Mouse (Mus musculus): ENCODE measurements around the gene BC051142.
A peak's percentile ranks its signal among the peaks of the same experiment; 100 is the strongest.

BC051142 gene

DNA sequence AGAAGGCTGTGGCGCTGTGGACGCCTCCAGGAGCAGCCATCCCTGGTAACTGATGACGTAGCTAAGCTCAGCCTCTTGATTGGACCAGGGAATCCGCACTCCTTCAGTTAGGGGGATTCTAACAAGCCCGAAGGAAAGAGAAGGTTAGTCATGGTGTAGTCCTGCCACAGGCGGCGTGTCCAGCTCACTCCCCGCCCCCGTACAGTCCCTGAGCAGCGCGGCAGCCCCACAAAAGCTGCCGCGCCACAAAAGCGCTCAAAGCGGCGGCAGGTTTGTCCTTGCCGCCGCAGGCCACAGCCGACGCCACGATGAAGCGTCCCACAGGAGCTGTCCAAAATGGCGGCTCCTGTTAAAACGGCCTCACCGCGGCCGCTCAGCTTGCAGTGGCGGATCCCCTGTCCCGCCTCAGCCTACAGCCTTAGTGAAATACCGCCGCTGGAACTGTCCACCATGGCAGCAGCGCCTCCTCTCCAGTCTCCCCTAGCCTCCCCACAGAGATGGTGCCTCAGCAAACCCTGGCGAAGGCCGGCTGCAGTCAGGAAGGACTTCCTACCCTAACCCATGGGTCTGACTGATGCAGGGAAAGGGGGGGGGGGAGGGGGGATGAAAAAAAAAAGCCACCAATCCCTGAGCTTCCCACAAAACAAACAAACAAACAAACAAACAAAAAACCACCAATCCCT, at the start of gene BC051142:
TSS of gene BC051142 (plus strand) at position 110 of the 683 bp plus-strand sequence.
- peak; percentile 48 for DNase-seq

DNA sequence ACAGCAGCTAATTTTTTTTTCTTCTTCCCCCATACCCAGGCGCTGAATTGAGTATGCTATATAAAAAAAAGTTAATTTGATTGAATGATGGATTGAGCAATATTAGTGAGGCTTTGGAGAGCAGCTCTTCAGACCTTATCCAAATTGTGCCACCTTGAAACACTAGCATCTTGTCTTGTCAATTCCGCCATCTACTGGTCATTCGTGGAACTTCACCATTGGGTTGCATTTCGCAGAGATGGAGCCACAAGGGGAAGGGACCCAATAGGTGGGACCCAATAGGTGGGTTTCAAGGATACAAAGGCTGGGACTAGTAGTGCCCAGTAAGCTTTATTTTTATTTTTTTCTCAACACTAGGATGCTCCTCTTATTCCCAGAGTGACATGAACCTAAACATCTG, 49.2 kb upstream of the BC051142 start:
- peak; percentile 68 for DNase-seq

DNA sequence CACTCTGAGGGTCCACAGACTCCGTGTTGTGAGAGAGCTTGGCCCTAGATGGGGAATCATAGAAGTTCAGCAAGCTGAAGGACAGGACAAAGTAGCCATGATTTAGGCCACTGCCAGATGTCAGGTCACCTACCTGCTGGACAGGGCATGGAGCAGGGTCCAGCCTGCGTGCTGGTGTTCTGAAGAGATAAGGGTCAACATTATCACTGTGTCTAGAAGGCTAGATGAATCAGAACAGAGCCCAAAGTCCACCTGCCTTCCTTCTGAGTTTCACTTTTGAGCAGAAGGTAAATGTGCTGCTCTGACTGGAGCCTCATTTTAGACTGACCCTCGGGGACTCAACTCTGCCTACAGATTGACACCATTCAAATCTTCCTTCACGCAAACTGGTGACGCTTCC, 44.1 kb upstream of the BC051142 start, which contains the start of gene Btnl2:
TSS of gene Btnl2 (plus strand) at position 284 of the 400 bp plus-strand sequence.
- no peak for DNase-seq

DNA sequence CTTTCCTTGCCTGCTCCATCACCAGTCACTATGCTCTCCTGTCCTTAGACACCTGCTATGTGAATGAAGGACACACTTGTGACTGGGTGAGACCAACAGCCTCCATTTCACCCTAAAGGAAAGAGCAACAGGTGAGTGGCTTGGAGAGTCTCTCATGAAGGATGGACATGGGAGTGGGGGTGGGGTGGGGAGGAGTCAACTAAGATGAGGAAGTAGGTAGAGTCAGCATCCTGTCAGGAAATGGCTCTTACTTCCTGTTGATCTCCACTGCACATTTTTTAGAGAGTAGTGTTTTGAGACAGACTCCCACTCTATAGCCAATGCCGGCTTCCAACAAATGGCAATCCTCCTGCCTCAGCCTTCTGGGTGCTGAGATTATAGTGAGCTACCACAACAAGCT, 43.7 kb upstream of the BC051142 start:
- DNase-seq = no peak

DNA sequence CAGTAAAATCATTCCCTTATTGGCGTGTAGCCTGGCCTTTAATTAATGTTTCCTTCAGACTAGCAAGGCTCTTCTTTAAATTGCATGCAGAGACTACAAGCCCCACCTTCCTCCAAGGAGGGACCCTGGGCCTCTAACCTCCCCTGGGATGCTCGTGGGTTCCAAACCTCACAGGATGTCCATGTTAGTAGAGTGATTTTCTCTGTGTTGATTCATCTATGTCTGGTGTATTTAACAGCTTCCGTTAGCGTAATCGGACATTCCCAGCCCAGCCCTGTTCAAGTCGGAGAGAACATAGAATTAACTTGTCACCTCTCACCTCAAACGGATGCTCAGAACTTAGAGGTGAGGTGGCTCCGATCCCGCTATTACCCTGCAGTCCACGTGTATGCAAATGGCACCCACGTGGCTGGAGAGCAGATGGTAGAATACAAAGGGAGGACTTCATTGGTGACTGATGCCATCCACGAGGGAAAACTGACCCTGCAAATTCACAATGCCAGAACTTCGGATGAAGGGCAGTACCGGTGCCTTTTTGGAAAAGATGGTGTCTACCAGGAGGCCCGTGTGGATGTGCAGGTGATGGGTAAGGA, 35.6 kb upstream of the BC051142 start:
- no peak for DNase-seq

DNA sequence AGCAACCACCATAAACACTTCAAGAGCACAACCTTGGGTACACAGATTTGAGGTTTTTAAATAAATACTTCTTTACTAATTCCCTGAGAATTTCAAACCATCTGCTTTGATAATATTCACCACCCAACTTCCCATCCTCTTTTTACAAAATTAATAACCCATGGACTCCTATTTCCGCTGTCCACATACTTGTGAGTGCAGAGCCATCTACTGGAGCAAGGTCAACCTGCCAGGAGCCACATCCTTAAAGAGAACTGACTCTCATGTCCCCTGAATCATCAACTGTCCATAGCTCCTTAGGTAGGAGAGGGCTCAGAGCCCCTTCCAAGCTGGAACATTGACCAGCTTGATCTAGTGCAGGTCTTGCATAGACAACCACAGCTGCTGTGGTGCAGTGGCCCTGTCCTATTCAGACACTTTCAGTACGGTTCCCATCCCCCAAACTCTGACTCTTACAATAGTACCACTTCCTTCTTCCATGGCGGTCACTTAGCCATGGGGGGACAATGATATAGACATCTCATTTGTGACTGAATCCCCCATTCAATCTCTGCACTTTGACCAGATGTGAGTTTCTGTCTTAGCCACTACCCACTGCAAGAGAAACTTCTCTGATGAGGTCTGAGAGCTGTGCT, 34.8 kb upstream of the BC051142 start:
- DNase-seq = no peak

DNA sequence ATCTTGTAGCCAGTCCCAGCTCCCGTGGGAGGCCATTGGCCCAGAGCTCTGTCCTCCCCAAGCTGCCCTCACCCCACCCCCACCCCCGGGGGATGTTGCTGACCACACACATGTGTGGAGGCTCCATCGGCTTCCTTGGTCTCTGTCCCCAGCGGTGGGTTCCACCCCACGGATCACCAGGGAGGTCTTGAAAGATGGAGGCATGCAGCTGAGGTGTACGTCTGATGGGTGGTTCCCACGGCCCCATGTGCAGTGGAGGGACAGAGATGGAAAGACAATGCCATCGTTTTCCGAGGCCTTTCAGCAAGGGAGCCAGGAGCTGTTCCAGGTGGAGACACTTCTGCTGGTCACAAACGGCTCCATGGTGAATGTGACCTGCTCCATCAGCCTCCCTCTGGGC, 33.6 kb upstream of the BC051142 start:
- no peak for DNase-seq

DNA sequence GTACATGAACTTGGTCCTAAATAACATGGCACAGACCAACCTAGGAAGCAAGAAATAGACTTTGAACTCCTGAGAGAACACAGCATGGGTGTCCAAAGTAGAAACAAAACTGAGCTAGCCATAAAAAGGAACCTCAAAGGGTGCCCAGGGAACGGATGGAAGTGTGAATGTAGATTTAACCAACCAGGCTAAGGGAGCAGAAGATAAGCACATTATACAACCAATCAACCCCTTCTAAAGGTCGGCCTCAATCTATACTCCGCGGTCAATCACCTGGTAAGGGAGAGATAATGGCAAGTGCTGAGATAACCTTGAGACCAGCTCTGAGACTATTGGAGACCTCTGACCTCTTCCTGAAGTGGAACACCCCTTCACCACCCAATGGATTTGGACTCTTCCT, 28.1 kb upstream of the BC051142 start:
- no peak for DNase-seq

DNA sequence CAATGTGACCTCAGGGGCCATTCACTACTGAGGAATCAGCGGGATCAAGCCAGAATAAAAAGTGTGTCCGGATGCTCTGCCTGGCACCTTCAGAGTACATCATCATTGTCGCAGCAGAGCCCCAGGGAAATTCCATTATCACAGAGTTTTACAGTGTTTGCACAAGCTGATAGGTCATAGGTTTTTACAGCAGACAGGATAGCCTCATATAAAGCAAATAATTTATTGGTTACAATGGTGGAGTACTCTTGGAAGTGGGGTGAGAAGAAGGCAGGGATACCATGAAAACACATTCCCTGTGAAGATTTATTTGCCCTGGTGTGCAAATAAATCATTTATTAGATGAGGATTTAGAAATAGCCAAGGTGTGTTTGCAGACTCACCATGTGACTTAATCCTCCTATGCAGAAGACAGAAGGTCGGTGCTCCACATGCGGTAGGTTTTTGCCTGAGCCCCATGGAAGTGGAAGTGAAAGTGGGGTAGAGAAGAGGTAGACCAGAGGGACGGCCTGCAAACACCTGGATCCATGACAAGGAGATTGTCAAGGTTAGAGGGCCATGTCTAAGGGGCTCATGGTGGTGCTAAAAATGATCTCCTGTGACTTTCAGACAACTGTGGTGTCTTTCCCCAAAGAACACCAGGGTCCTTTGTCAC, 25.4 kb upstream of the BC051142 start:
- DNase-seq = no peak

DNA sequence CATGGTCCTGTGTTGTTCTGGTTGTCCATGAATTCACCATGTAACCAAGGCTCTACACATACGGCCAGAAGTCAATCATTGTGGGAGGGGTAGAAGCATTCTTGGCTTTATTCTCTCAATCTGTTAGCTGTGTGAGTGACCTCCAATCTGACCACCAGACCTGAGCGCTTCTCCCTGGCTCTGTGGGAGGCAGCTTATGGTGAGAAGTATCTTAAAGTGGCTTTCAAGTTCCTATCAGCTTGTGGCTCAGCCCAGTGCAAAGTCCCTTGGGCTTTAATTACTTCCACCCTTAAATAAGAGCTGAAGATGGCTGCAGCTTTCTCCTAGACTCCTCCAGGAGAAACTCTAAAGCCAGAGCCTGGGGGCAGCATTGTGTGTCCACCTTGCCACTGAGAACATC, 21.8 kb upstream of the BC051142 start, which contains the start of gene Btnl1:
TSS of gene Btnl1 (plus strand) at position 286 of the 400 bp plus-strand sequence.
- no peak for DNase-seq

DNA sequence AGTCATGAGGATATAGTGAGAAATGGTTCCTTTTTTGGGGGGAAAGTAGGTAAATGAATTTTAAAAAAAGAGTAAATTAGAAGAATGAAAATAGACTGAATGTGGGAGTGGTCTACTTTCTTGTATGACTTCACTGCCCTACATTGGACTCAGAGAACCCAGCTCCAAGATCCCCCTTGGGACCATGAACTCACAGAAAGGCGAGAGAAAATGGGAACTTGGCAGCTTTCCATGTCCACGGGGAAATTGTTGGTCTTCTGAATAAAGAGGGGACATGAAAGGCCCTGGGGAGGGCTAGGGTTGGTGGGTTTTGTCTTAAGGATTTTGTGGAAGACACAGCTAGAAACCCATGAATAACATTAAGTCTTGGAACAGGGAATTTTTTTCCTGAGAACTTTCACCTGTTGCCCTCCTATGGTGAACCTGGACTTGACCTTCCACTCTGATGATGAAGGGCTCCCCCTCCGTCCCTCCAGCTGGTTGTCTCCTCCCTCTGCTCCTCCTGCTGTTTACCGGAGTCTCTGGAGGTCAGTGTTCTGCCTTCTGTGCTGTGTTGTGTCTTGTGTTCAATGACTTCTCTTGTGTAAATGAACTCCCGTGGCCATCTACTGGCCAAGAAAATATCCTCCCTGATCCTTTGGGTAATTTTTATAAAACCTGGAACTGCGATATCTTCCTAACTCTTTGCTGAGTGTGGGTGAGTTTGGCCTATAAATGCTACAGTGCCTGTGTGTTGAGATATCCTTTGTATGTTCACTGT, 21.0 kb upstream of the BC051142 start:
- no peak for DNase-seq

DNA sequence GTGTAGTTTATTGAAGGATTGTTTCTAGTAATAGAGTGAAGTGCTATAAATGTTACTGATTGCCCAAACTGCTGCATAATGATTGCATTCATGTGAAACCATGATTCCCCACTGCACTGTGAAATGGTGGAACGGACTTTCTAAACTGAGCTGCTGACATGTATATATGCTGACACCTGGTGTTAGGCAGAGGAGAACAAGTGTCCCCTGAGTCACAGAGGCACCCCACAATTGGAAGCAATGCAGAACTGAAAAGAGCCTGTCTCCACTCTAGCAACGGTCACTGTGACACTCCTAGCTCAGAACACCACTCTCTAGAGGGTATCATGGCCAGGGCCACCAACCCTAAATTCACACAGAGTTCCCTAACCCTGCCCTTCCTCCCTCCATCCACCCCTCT, 19.9 kb upstream of the BC051142 start:
- no peak for DNase-seq

DNA sequence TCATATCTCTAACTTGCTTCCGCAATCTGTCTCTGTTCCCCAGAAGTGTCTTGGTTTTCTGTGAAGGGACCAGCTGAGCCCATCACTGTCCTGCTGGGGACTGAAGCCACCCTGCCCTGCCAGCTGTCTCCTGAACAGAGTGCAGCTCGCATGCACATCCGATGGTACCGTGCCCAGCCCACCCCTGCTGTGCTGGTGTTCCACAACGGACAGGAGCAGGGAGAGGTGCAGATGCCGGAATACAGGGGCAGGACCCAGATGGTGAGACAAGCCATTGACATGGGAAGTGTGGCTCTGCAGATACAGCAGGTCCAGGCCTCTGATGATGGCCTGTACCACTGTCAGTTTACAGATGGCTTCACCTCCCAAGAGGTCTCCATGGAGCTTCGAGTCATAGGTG, 19.2 kb upstream of the BC051142 start:
- no peak for DNase-seq

DNA sequence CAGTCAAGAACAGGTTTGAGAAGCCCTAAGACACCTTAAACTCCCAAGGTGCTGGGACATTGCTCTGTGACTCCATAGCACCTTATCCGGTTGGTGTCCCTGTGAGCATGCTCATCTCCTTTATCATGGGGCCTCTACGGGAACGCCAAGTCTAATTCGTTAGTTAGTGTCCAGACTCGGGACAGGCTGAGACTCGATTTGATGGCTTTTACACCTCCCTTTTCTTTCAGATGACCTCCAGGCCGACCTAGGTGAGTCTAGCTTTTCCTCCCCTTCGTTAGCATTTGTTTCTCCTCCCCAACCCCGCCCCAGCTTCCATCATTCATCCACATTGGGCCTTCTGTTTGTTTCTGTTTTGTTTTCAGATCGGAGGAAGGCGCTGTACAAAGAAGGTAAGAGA, 16.7 kb upstream of the BC051142 start:
- DNase-seq = no peak

DNA sequence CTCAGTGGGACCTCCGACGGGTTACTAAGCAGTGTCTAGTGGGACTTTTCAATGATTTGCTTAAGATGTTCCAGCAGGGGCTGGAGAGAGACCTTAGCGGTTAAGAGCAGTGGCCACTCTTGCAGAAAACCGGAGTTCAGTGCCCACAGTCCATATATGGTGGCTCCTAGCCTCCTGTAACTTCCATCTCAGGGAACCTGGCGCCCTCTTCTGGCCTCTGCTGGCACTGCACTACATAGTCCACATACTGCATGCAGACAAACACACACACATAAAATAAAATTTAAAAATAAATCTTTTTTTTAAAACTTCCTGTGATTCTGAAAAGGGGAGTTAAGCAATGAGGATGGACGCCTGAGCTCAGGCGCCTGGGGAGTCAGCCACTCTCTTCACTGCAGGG, 15.4 kb upstream of the BC051142 start:
- DNase-seq = peak; percentile 38

DNA sequence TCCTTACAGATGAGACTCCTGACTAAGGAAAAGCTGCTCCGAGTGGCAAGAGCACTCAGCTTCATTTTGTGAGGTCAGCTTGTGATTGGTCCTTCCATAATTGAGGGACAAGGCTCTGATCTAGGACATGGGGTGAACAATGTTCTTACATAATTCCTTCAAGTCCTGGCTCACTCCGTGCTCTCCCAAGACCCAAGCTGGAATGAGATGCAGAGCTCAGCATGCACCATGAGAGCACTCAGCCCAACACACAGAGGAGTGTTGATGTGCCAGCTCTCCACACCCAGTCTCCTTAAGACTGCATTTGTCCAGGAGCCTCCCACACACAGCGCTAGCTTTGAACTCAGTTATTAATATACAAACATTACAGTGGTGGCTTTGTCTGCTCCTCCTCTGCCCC, 13.9 kb upstream of the BC051142 start:
- DNase-seq = no peak

DNA sequence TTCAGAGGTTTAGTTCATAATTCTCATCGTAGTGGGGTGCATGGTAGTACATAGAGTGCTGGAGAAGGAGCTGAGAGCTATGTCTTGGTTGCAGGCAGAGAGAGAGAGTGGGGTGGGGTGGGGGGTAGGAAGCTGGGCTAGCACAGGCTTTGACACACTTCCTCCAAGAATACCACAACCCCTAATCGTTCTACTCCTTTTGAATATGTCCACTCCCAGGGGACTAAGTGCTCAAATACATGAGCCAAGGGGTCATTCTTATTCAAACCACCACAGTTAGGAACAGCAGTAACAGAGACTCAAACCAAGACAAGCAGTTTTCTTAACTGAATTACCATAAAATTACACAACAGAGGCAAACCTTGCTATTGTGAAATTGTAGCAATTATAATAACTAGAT, 12.0 kb upstream of the BC051142 start:
- no peak for DNase-seq

DNA sequence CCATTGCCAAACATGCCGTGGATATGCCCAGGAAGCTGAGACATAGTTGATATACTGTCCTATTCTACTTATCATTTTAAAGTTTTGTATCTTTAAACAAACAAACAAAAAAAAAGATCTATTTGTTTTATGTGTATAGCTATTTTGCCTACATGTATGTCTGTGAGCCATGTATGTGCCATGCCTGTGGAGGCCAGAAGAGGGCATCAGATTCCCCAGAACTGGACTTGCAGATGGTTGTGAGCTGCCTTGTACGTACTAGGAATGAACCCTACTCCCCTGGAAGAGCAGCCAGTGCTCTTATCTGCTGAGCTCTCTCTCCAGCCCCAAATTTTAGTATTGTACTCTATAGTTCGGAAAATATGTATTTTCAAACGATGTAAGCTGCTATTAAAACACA, 10.1 kb upstream of the BC051142 start:
- DNase-seq = peak; percentile 34

DNA sequence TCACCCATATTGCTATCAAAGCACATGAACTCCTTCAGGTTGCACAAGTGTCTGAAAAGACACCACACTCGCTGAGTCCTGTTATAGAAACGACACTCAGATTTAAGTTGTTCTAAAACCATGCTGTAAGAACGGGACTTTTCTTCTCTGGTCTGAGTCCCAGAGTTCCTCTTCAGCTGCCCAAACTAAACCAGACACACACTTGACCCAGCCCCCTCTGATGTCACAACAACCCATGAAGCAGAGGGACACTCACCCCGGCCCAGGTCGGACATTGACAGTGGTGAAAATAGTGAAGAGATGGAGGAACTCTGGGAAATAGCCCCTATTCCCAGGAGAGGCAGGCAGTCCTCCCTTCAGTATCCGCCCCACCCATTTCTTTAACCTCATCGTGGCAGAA, 7.1 kb upstream of the BC051142 start:
- no peak for DNase-seq

DNA sequence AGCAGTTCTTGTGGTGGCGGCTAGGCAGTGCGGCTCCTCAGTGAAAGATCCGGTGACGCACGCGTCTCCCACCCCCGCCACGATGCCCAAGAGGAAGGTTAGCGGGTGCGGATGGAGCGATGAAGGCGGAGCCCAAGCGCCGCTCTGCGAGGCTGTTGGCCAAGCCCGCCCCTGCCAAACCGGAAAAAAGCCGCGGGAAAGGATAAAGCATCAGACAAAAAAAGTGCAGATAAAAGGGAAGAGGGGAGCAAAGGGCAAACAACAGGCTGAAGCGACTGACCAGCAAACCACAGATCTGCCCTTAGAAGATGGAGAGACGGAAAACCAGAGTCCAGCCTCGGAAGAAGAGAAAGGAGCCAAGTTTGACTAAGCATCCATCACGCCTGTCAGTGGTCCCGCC, 6.3 kb upstream of the BC051142 start:
- peak; percentile 38 for DNase-seq

DNA sequence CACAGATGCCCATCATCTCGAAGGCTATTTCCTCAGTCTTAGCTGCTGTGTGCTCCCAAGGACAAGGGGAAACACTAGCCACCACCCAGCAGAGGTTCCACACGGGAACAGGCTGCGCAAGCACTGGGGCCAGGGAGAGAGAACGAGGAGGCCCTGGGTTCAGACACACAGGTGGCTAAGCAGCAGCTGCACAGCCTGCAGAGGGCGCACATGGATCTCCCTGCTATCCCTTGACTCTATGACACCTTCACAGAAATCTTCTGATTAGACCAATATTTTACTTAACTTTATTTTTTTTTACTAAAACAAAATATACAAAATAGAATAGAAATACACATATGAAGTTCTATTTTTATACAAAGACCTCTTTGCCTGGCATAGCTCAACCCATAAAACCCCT, 1.3 kb upstream of the BC051142 start:
- no peak for DNase-seq

DNA sequence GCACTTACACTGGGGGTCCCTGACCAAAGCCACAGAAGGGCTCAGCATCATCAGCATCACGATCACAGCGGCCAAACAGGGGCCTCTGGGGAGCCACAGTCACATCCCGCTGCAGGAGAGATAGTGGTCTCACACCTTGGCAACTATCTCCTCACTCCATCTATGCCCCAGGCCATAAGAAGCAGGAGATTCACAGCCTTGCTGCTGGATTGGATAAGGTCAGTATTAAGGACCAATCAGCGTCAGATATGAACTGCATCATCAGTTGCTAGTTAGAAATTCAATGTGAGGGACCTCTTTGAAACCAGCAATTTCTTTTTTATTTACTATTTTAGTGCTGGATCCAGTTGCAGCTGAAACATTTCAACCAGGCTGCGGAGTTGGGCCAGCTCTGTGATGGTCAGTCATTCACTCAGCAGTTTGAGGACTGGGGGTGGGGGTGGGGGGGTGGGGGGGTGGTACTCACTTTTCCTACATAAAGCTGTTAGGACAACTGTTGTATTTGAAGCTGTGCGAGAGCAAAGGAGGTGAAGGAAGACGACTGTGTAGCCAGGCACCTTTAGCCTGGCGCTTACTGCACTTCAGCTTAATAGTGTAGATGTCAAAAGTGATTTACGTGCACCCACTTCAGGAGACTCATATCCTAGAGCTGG, 436 bp upstream of the BC051142 start:
- DNase-seq = no peak

DNA sequence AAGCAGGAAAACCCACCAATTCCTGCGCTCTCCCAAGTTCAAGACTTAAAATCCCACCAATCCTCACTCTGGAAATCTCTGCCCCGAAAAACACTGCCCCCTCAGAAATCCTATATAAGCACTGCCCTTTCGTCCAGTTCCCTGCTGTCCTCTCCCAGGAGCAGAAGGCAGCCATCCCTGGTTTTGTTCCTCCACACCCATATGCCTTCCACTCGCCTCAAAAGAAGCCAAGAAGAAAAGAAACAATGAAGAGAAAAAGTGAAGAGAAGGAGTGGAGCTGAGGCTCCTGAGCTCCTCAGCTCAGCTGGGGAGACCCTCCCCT, 735 bp downstream of the BC051142 start:
- DNase-seq = no peak

Data from liver (tissue).